Mouse (Mus musculus): ENCODE results near the gene Pld1.

Gene Pld1

DNA sequence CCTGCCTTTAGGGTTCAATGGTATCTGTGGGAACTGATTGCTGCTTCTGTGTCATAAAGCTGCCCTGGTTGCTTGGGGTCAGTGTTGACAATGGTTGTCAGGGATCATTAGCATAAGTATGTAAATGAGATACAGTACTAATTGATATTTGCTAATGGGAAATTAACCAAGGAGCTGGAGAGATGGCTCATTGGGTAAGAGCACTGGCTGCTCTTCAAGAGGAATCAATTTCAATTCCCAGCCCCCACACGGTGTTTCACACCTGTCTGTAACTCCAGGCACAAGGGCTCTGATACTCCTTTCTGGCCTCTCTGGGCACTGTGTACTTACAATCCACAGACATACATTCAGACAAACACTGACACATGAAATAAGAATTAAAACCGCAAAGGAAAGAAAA is 78.5 kb downstream of the Pld1 start:
- Histone ChIP-seq H3K27me3 (ENCODE audit: insufficient read depth, low read length) (no peaks in the 10 kb centered on the region), H3K9me3 (ENCODE audit: low read length) (peaks cover 12% of the 10 kb centered on the region), H3K36me3 (ENCODE audit: insufficient read depth, low read length) (no peaks in the 10 kb centered on the region), H3K4me1 (replicated peaks; ENCODE audit: low read depth, low read length) (peaks cover 36% of the 10 kb centered on the region), H3K4me3 (replicated peaks; ENCODE audit: low read length) (no peak overlapping the region)
- TF ChIP-seq POU5F1 (IDR thresholded peaks at IDR 0.05; ENCODE audit: borderline replicate concordance, low read length) (no peak), NANOG (IDR thresholded peaks at IDR 0.05; ENCODE audit: borderline replicate concordance, low read length) (no peak), CTCF (conservative IDR thresholded peaks at IDR 0.05; ENCODE audit: low read length) (no peak)

DNA sequence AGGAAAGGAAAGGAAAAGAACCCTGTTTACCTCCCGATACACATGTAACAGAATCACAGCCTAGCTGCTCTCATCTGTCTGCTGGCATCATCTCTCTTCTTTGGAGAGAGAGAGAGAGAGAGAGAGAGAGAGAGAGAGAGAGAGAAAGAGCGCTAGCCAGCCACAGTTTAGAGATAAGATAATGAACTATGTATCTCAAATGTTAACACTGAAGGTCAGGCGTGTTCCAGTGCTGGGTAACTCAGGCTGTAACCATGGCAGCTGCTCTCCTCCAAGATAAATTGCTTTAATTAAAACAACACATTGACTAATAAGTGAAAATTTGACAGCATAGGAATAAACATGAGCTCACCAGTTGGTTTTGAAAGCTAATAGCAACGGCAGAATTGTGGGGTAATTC is 81.2 kb downstream of the Pld1 start:
- no peak overlapping the region for H3K4me3 ChIP-seq (replicated peaks; ENCODE audit: low read length)
- no peaks in the 10 kb centered on the region for H3K27me3 ChIP-seq (ENCODE audit: insufficient read depth, low read length)
- H3K4me1 ChIP-seq (replicated peaks; ENCODE audit: low read depth, low read length) = peaks cover 36% of the 10 kb centered on the region
- TF ChIP-seq NANOG (IDR thresholded peaks at IDR 0.05; ENCODE audit: borderline replicate concordance, low read length) (no peak), POU5F1 (IDR thresholded peaks at IDR 0.05; ENCODE audit: borderline replicate concordance, low read length) (no peak), CTCF (conservative IDR thresholded peaks at IDR 0.05; ENCODE audit: low read length) (no peak)
- H3K9me3 ChIP-seq (ENCODE audit: low read length) = peaks cover 7% of the 10 kb centered on the region
- no peaks in the 10 kb centered on the region for H3K36me3 ChIP-seq (ENCODE audit: insufficient read depth, low read length)

DNA sequence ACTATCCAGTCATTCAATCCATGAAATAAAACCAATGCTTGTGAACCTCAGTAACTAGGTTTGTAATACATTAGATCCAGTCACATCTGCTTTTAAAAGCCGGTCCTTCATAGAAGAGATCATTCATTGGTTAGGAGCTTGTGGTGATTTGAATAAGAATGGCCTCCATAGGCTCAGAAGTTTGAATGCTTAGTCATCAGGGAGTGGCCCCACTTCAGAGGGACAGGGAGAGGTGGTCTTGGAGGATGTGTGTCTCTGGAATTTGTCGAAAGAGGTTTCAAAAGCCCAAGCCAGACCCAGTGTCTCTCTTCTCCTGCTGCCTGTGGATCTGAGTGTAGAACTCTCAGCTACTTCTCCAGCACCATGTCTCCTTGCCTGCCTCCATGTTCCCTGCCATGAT is 81.9 kb downstream of the Pld1 start:
- no peaks in the 10 kb centered on the region for H3K36me3 ChIP-seq (ENCODE audit: insufficient read depth, low read length)
- H3K4me3 ChIP-seq (replicated peaks; ENCODE audit: low read length) = peak overlapping the region; percentile 21; the same call in 1 of the 2 replicates
- TF ChIP-seq POU5F1 (IDR thresholded peaks at IDR 0.05; ENCODE audit: borderline replicate concordance, low read length) (no peak), CTCF (conservative IDR thresholded peaks at IDR 0.05; ENCODE audit: low read length) (no peak), NANOG (IDR thresholded peaks at IDR 0.05; ENCODE audit: borderline replicate concordance, low read length) (no peak)
- H3K9me3 ChIP-seq (ENCODE audit: low read length) = peaks cover 6% of the 10 kb centered on the region
- peaks cover under 1% of the 10 kb centered on the region; the same call in 1 of the 2 replicates for H3K27me3 ChIP-seq (ENCODE audit: insufficient read depth, low read length)
- peaks cover 40% of the 10 kb centered on the region for H3K4me1 ChIP-seq (replicated peaks; ENCODE audit: low read depth, low read length)

GRCm38 (mm10) chr3:28022191-28022590 is 83.7 kb downstream of the Pld1 start:
- no peak overlapping the region for H3K4me3 ChIP-seq (replicated peaks; ENCODE audit: low read length)
- H3K27me3 ChIP-seq (ENCODE audit: insufficient read depth, low read length) = peaks cover 6% of the 10 kb centered on the region; the same call in 1 of the 2 replicates
- no peak for TF ChIP-seq POU5F1 (IDR thresholded peaks at IDR 0.05; ENCODE audit: borderline replicate concordance, low read length)
- no peak for TF ChIP-seq CTCF (conservative IDR thresholded peaks at IDR 0.05; ENCODE audit: low read length)
- TF ChIP-seq NANOG (IDR thresholded peaks at IDR 0.05; ENCODE audit: borderline replicate concordance, low read length) = no peak
- H3K4me1 ChIP-seq (replicated peaks; ENCODE audit: low read depth, low read length) = peaks cover 55% of the 10 kb centered on the region
- H3K36me3 ChIP-seq (ENCODE audit: insufficient read depth, low read length) = no peaks in the 10 kb centered on the region
- H3K9me3 ChIP-seq (ENCODE audit: low read length) = peaks cover 6% of the 10 kb centered on the region

DNA sequence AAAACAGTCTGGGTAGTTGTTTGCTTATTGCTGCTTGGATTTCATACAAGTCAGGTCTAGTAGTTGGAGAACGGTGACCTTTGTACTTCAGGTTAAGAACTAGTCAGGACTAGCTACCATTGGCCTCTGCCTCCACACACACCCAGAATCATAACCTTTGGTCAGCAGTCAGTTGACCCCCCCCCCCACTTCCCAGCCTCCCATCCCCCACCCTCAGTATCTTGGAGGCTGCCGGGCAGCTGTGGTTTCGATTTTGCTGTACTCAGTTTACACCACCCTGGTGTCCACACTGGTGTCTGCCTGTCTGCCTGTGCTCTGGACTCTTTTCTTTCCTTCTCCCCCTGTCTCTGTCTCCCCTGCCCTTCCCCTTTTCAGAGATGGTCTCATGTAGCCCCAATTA is 88.4 kb downstream of the Pld1 start:
- no peaks in the 10 kb centered on the region for H3K36me3 ChIP-seq (ENCODE audit: insufficient read depth, low read length)
- H3K27me3 ChIP-seq (ENCODE audit: insufficient read depth, low read length) = peaks cover 9% of the 10 kb centered on the region; the same call in 1 of the 2 replicates
- no peaks in the 10 kb centered on the region for H3K9me3 ChIP-seq (ENCODE audit: low read length)
- H3K4me3 ChIP-seq (replicated peaks; ENCODE audit: low read length) = no peak overlapping the region
- no peak for TF ChIP-seq CTCF (conservative IDR thresholded peaks at IDR 0.05; ENCODE audit: low read length)
- TF ChIP-seq NANOG (IDR thresholded peaks at IDR 0.05; ENCODE audit: borderline replicate concordance, low read length) = no peak
- no peak for TF ChIP-seq POU5F1 (IDR thresholded peaks at IDR 0.05; ENCODE audit: borderline replicate concordance, low read length)
- H3K4me1 ChIP-seq (replicated peaks; ENCODE audit: low read depth, low read length) = peaks cover 56% of the 10 kb centered on the region

GRCm38 (mm10) chr3:28028456-28028855 is 90.0 kb downstream of the Pld1 start:
- H3K4me1 ChIP-seq (replicated peaks; ENCODE audit: low read depth, low read length) = peaks cover 45% of the 10 kb centered on the region
- no peak for TF ChIP-seq CTCF (conservative IDR thresholded peaks at IDR 0.05; ENCODE audit: low read length)
- no peak for TF ChIP-seq POU5F1 (IDR thresholded peaks at IDR 0.05; ENCODE audit: borderline replicate concordance, low read length)
- TF ChIP-seq NANOG (IDR thresholded peaks at IDR 0.05; ENCODE audit: borderline replicate concordance, low read length) = no peak

GRCm38 (mm10) chr3:28030860-28031259 is 92.4 kb downstream of the Pld1 start:
- TF ChIP-seq CTCF (conservative IDR thresholded peaks at IDR 0.05; ENCODE audit: low read length) (no peak), POU5F1 (IDR thresholded peaks at IDR 0.05; ENCODE audit: borderline replicate concordance, low read length) (no peak), NANOG (IDR thresholded peaks at IDR 0.05; ENCODE audit: borderline replicate concordance, low read length) (no peak)

More at GRCm38 (mm10) chr3:28028456-28028855, 90.0 kb downstream of the Pld1 start:
- Histone ChIP-seq H3K9me3 (ENCODE audit: low read length) (no peaks in the 10 kb centered on the region), H3K27me3 (ENCODE audit: insufficient read depth, low read length) (peaks cover 9% of the 10 kb centered on the region; the same call in 1 of the 2 replicates), H3K4me3 (replicated peaks; ENCODE audit: low read length) (no peak overlapping the region), H3K36me3 (ENCODE audit: insufficient read depth, low read length) (no peaks in the 10 kb centered on the region)

GRCm38 (mm10) chr3:28031643-28032243 is 93.2 kb downstream of the Pld1 start:
- Histone ChIP-seq H3K36me3 (ENCODE audit: insufficient read depth, low read length) (no peaks in the 10 kb centered on the region), H3K27me3 (ENCODE audit: insufficient read depth, low read length) (peaks cover 6% of the 10 kb centered on the region; the same call in 1 of the 2 replicates), H3K4me1 (replicated peaks; ENCODE audit: low read depth, low read length) (peaks cover 59% of the 10 kb centered on the region), H3K9me3 (ENCODE audit: low read length) (no peaks in the 10 kb centered on the region), H3K4me3 (replicated peaks; ENCODE audit: low read length) (no peak overlapping the region)
- TF ChIP-seq POU5F1 (IDR thresholded peaks at IDR 0.05; ENCODE audit: borderline replicate concordance, low read length) = no peak
- TF ChIP-seq CTCF (conservative IDR thresholded peaks at IDR 0.05; ENCODE audit: low read length) = no peak
- no peak for TF ChIP-seq NANOG (IDR thresholded peaks at IDR 0.05; ENCODE audit: borderline replicate concordance, low read length)

More at GRCm38 (mm10) chr3:28030860-28031259, 92.4 kb downstream of the Pld1 start:
- Histone ChIP-seq H3K9me3 (ENCODE audit: low read length) (no peaks in the 10 kb centered on the region), H3K4me1 (replicated peaks; ENCODE audit: low read depth, low read length) (peaks cover 59% of the 10 kb centered on the region), H3K27me3 (ENCODE audit: insufficient read depth, low read length) (peaks cover 6% of the 10 kb centered on the region; the same call in 1 of the 2 replicates), H3K4me3 (replicated peaks; ENCODE audit: low read length) (no peak overlapping the region), H3K36me3 (ENCODE audit: insufficient read depth, low read length) (no peaks in the 10 kb centered on the region)
